ENCODE assay signal across 18 mouse cellular contexts in the genomic region with DNA sequence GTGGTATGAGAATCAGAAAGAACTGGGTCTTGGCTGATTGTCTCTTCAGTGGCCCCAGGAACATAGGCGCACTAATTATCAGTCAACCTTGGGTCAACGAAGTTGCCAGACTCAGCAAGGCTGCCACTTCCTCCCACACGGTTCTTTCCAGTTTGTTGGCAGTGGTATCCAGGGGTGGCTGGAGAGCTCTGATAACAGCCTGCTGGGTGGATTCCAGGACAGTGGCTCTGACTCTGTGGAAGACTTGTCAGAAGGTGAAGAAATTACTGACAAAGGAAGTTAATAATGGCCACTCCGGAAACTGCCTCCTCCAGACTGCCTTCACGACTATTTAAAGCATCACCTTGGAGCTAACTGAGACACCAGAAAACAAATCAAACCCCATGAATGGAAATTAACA. TPM values are rescaled to one million over a fixed set of nuclear protein-coding genes. Genes with fewer than 3 reads are reported as not detected.
A peak's percentile ranks its signal among the peaks of the same experiment; 100 is the strongest.
DNase-seq lines count a peak whose midpoint lies in the region; ATAC-seq lines count a peak whose summit lies in the region.
"Had no signal": no experiment of that assay in that cellular context is flagged by ENCODE, and none has a peak within 500 bp of the region (broad histone marks: within the 10 kb centered on the region; RNA-seq: fewer than 3 reads in every experiment).

No protein-coding gene starts in this region.

- DNase-seq in spleen, postnatal 36 days (ENCODE audit: low spot score in 2 of 2): peak; percentile 14 to 18
- DNase-seq in spleen, adult 18-20 months: no peak
- DNase-seq in heart, adult 9 months (ENCODE audit: low spot score in 2 of 2): peak; percentile 21 to 29
- DNase-seq in heart, postnatal 4 days: peak; percentile 62
- no peak for DNase-seq in right cerebral cortex, postnatal 25 days
- no peak for DNase-seq in kidney, postnatal 14 days
- DNase-seq: adrenal gland, postnatal 10 days; cerebellum, postnatal 14 days; gastrocnemius, postnatal 36 days; lung, postnatal 4 days; thymus, postnatal 4 days had no signal

- no peak overlapping the region for H3K4me2 ChIP-seq in forebrain, embryonic 16.5 days (ENCODE audit: low read length)
- H3K4me2 ChIP-seq: embryonic facial prominence, embryonic 13.5 days; limb, embryonic 15.5 days; neural tube, embryonic 12.5 days had no signal

- no peaks in the 10 kb centered on the region for H3K4me1 ChIP-seq in forebrain, embryonic 16.5 days (replicated peaks; ENCODE audit: control insufficient read depth, insufficient read depth, low read length)
- H3K4me1 ChIP-seq: embryonic facial prominence, embryonic 13.5 days; limb, embryonic 15.5 days; neural tube, embryonic 12.5 days had no signal

- H3K27ac ChIP-seq in forebrain, embryonic 16.5 days (ENCODE audit: low read length): no peak overlapping the region
- H3K27ac ChIP-seq: embryonic facial prominence, embryonic 13.5 days; left cerebral cortex, adult 2 months; limb, embryonic 15.5 days; neural tube, embryonic 12.5 days had no signal

- ATAC-seq in forebrain, embryonic 16.5 days: no peak
- ATAC-seq: forebrain, embryonic 14.5 days; midbrain, embryonic 16.5 days had no signal

- no peak overlapping the region for H3K9ac ChIP-seq in forebrain, embryonic 16.5 days (replicated peaks; ENCODE audit: low read depth, low read length)
- H3K9ac ChIP-seq: embryonic facial prominence, embryonic 13.5 days; limb, embryonic 15.5 days; neural tube, embryonic 12.5 days had no signal

- H3K36me3 ChIP-seq in forebrain, embryonic 16.5 days (ENCODE audit: control insufficient read depth, insufficient read depth): no peaks in the 10 kb centered on the region
- H3K36me3 ChIP-seq: embryonic facial prominence, embryonic 13.5 days; limb, embryonic 15.5 days; neural tube, embryonic 12.5 days had no signal

- no peaks in the 10 kb centered on the region for H3K27me3 ChIP-seq in forebrain, embryonic 16.5 days (replicated peaks; ENCODE audit: control insufficient read depth, insufficient read depth, low read length)
- H3K27me3 ChIP-seq: embryonic facial prominence, embryonic 13.5 days; limb, embryonic 15.5 days; neural tube, embryonic 12.5 days had no signal

- no peaks in the 10 kb centered on the region for H3K9me3 ChIP-seq in forebrain, embryonic 16.5 days (ENCODE audit: control insufficient read depth, low read length)
- H3K9me3 ChIP-seq: embryonic facial prominence, embryonic 13.5 days; limb, embryonic 15.5 days; neural tube, embryonic 12.5 days had no signal

- no peak overlapping the region for H3K4me3 ChIP-seq in forebrain, embryonic 16.5 days (replicated peaks; ENCODE audit: low read length)
- H3K4me3 ChIP-seq: embryonic facial prominence, embryonic 13.5 days; left cerebral cortex, adult 2 months; limb, embryonic 15.5 days; neural tube, embryonic 12.5 days had no signal

- whole genome bisulfite sequencing in forebrain, embryonic 16.5 days: 74% methylated on average over 5 of the region's 5 CpGs

RNA-seq across cellular contexts. Expression of gene Ndufb6, which starts 50.5 kb away (rescaled TPM):
- 100 to 1,000 TPM; 396 to 411 TPM for total RNA-seq in heart, postnatal 4 days (2021)
- polyA plus RNA-seq in forebrain, embryonic 16.5 days (2015; fragmentation: Nextera tagmentation; extraction: Ambion mirVana): 270 and 276 TPM in 2 replicates

Comparison
In these comparisons a context has a peak if more than half of its experiments do, and no peak if none do; other contexts are left out.
1. DNase-seq: peak in spleen, postnatal 36 days (2 of 2), heart, adult 9 months (2 of 2) and heart, postnatal 4 days (single experiment); none in spleen, adult 18-20 months (0 of 2), right cerebral cortex, postnatal 25 days (single experiment) and kidney, postnatal 14 days (single experiment).